Mouse (Mus musculus): ENCODE results near the gene Kcnv2. TPM values are rescaled to one million over a fixed set of nuclear protein-coding genes. Genes with fewer than 3 reads are reported as not detected.

Gene Kcnv2
- polyA plus RNA-seq, 1 experiment from 2014 or later = not detected

GRCm38 (mm10) chr19:27363891-27364290 is 41.5 kb downstream of the Kcnv2 start:
- ATAC-seq = no peak
- ChIA-PET CTCF (no interaction called here), POLR2A (interaction anchor here (0.5 kb wide), 1 partner anchor 14 kb away, joined by 3 read pairs; no protein-coding TSS in a partner anchor)
- H3K27me3 ChIP-seq = peaks cover 7% of the 10 kb centered on the region
- TF ChIP-seq CTCF (IDR thresholded peaks at IDR 0.05) = no peak
- in situ Hi-C loops (cut with MboI; ENCODE audit: low pct_unique_long_range_greater_than_20kb) = no loop called here
- DNase-seq (ENCODE audit: low read depth, low spot score) = no peak

DNA sequence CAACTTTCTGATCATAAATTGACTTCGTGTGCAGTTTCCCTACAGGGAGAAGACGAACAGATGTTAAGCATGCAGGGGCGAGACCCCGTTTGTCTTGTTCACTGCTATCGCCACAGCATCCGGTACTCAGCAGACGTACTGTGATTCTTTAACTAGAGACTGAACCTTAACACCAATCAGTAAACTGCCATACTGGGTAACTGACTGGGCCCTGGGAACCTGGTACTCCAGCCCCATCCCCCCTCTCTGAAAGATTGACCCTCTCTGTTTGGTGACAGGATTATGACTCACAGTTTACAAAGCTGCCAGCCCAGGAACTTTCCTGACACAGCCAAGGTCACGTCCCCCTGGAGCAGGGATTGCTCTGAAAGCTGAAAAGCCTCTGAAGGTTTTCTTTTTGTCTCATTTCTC is 42.1 kb downstream of the Kcnv2 start:
- no peak for TF ChIP-seq CTCF (IDR thresholded peaks at IDR 0.05)
- H3K27me3 ChIP-seq = peaks cover 3% of the 10 kb centered on the region
- ATAC-seq = no peak
- POLR2A ChIA-PET = interaction anchor here (0.5 to 0.7 kb wide), 2 partner anchors 13 to 139 kb away, joined by 3 to 5 read pairs; no protein-coding TSS in a partner anchor
- CTCF ChIA-PET = no interaction called here
- no peak for DNase-seq (ENCODE audit: low read depth, low spot score)
- in situ Hi-C loops (cut with MboI; ENCODE audit: low pct_unique_long_range_greater_than_20kb) = no loop called here

DNA sequence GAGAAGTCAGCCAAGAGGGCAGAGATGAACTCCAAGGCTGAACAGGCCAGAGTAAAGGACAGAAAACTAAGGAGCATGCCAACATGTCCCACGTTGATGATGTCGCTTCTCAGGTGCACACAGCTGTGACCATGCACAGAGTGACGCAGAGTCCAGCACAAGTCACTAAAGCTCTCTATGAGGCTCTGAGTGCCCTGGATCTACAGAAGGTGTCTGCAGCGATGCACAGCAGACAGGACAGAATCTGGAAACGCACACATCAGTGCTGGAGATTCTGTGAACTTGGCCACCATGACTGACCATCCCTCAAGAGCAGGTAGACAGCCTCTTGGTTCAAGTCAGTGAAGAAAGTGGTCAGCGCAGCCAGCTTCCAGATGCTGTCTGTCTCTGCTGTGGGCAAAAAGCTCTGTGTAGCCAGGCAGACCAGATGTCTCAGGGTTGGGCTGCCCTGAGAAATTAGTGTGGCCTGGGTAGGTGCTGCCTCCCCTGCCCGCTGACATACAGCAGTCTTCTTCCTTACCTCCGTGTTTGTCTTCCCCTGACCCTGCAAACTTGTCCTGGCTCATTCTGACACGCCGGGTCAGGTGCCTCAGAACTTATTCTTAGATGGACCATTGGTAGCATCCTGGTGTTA is 43.8 kb downstream of the Kcnv2 start:
- POLR2A ChIA-PET = interaction anchor here (0.6 kb wide), 1 partner anchor 318 kb away, joined by 3 read pairs; no protein-coding TSS in a partner anchor
- no peak for DNase-seq (ENCODE audit: low read depth, low spot score)
- ATAC-seq = no peak
- H3K27me3 ChIP-seq = no peaks in the 10 kb centered on the region
- CTCF ChIA-PET = interaction anchor here (1.0 kb wide), 1 partner anchor 9 kb away, joined by 3 read pairs; no protein-coding TSS in a partner anchor
- in situ Hi-C loops (cut with MboI; ENCODE audit: low pct_unique_long_range_greater_than_20kb) = no loop called here
- TF ChIP-seq CTCF (IDR thresholded peaks at IDR 0.05) = no peak

DNA sequence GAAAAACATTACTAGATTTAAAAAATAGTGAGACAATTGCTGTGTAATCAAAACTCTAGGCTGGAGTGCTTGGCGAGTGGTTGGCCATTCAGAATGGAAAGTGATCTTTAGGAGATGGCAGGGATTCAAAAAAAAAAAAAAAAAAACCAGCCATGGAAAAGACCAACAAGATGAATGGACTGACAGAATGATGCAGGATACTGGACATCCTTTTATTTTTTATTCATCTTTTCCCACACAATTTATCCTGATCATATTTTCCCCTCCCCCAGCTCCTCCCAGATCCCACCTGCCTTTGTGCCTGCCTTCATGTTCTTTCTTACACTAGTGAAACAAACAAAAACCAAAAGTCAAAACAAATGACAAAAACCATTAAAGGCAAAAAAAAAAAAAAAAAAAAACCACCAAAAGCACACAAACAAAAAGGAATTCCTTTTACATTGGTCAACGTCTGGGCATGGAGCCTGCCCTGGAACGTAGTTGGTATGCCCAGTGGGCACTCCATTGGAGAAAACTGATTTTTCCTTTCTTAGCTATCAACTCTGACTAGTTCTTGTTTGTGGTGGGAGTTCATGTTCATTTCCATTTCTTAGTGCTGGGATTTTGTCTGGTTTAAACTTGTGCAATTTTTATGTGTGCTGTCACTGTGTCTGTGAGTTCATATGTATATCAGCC is 47.2 kb downstream of the Kcnv2 start:
- POLR2A ChIA-PET = interaction anchor here (0.7 kb wide), 3 partner anchors 88 to 121 kb away, joined by 6 to 8 read pairs (median 6); no protein-coding TSS in a partner anchor
- no peak for TF ChIP-seq CTCF (IDR thresholded peaks at IDR 0.05)
- CTCF ChIA-PET = interaction anchor here (0.7 kb wide), 1 partner anchor 352 kb away, joined by 3 read pairs; no protein-coding TSS in a partner anchor
- no peaks in the 10 kb centered on the region for H3K27me3 ChIP-seq
- DNase-seq (ENCODE audit: low read depth, low spot score) = no peak
- ATAC-seq = no peak
- in situ Hi-C loops (cut with MboI; ENCODE audit: low pct_unique_long_range_greater_than_20kb) = no loop called here

GRCm38 (mm10) chr19:27370174-27370573 is 47.8 kb downstream of the Kcnv2 start:
- H3K27me3 ChIP-seq = no peaks in the 10 kb centered on the region
- TF ChIP-seq CTCF (IDR thresholded peaks at IDR 0.05) = no peak
- POLR2A ChIA-PET = interaction anchor here (0.7 kb wide), 1 partner anchor 96 kb away, joined by 8 read pairs; no protein-coding TSS in a partner anchor
- DNase-seq (ENCODE audit: low read depth, low spot score) (no peak), ATAC-seq (no peak)
- CTCF ChIA-PET = no interaction called here
- in situ Hi-C loops (cut with MboI; ENCODE audit: low pct_unique_long_range_greater_than_20kb) = no loop called here

DNA sequence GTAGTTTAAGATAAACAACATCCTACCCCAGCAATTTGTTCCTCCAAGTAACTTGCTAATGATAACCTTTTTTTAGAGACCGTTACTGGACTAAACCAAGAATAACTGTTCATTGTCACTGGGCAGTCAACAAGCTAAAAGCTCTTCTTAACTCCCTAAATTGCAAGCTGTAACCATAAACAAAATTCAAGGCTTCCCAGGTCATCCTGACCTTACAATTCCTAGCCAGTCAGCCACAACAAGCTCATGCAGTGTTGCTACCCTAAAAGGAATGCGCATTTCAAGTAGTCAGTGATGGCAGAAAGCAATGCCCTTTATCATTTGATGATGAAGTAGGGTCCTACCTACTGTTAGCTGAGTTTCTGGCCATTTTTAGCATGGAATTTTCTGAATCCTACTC is 48.4 kb downstream of the Kcnv2 start:
- no peak for TF ChIP-seq CTCF (IDR thresholded peaks at IDR 0.05)
- DNase-seq (ENCODE audit: low read depth, low spot score) = no peak
- ATAC-seq = no peak
- no peaks in the 10 kb centered on the region for H3K27me3 ChIP-seq
- CTCF ChIA-PET = interaction anchor here (1.2 kb wide), 1 partner anchor 11 kb away, joined by 3 read pairs; no protein-coding TSS in a partner anchor
- in situ Hi-C loops (cut with MboI; ENCODE audit: low pct_unique_long_range_greater_than_20kb) = no loop called here
- POLR2A ChIA-PET = no interaction called here

DNA sequence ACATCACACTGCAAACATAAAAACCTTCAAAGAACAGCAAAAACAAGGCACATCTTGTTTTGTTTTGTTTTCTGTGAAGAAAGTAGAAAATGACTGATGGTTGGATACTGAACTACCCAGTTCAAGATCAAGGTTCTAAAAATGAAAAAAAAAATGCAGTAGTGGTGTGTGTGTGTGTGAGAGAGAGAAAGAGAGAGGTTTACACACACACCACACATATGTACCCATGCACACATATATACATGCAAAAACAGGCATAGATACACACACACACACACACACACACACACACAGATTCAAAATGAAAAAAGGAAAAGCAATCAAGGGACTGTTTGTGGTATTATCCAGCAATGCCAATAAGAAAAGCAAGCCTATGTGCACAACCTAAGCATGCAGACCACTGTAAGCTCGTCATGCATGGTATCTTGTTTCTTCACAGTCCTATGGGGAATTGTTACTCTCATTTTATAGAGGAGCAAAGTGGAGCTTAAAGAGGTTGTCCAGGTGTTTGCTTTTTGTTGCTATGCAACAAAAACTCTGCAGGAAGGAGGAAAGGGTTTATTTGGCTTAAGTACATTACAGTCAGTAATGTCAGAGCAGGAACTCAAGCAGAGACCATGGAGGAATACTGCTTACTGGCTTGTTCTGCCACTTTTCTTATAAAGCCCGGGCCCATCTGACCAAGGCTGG is 57.5 kb downstream of the Kcnv2 start:
- CTCF ChIA-PET = interaction anchor here (1.0 to 1.6 kb wide), 2 partner anchors 8 to 161 kb away, joined by 3 read pairs; no protein-coding TSS in a partner anchor
- no peak for TF ChIP-seq CTCF (IDR thresholded peaks at IDR 0.05)
- no peaks in the 10 kb centered on the region for H3K27me3 ChIP-seq
- in situ Hi-C loops (cut with MboI; ENCODE audit: low pct_unique_long_range_greater_than_20kb) = loop anchor here (5.0 kb wide), 1 partner anchor 88 kb away; no protein-coding TSS in a partner anchor
- POLR2A ChIA-PET = no interaction called here
- no peak for ATAC-seq
- DNase-seq (ENCODE audit: low read depth, low spot score) = no peak

- in situ Hi-C loops (cut with MboI; ENCODE audit: low pct_unique_long_range_greater_than_20kb) = no loop called here
- POLR2A ChIA-PET = no interaction called here
- DNase-seq (ENCODE audit: low read depth, low spot score) (no peak), ATAC-seq (no peak)
- CTCF ChIA-PET = no interaction called here
- no peaks in the 10 kb centered on the region for H3K27me3 ChIP-seq
- no peak for TF ChIP-seq CTCF (IDR thresholded peaks at IDR 0.05)
Observed at GRCm38 (mm10) chr19:27382131-27382530, 59.7 kb downstream of the Kcnv2 start.

GRCm38 (mm10) chr19:27383266-27383665 is 60.9 kb downstream of the Kcnv2 start:
- TF ChIP-seq CTCF (IDR thresholded peaks at IDR 0.05) = no peak
- DNase-seq (ENCODE audit: low read depth, low spot score) = no peak
- ChIA-PET CTCF (no interaction called here), POLR2A (no interaction called here)
- no peaks in the 10 kb centered on the region for H3K27me3 ChIP-seq
- in situ Hi-C loops (cut with MboI; ENCODE audit: low pct_unique_long_range_greater_than_20kb) = no loop called here
- no peak for ATAC-seq

DNA sequence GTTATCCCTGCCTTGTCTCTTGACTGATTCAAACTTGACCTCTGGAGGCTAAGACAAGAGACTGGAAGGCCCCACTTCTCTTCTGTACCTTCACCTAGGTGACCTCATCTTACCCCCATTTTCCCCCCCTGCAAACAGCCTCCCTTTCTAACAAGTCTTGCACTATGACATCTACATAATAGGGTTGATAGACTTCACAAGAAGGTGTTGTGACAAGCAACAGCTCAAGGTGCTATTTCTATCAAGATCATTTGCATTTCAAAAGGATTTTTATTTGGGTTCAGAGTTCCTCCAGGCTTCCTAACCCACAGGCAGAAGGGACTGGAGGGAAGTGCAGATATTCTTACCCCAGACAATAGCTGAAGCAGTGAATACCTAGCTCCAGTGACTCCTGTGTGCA is 62.9 kb downstream of the Kcnv2 start:
- CTCF ChIA-PET = interaction anchor here (1.1 kb wide), 1 partner anchor 9 kb away, joined by 3 read pairs; no protein-coding TSS in a partner anchor
- no peaks in the 10 kb centered on the region for H3K27me3 ChIP-seq
- ATAC-seq (no peak), DNase-seq (ENCODE audit: low read depth, low spot score) (no peak)
- POLR2A ChIA-PET = interaction anchor here (1.9 kb wide), 1 partner anchor 10 kb away, joined by 5 read pairs; no protein-coding TSS in a partner anchor
- in situ Hi-C loops (cut with MboI; ENCODE audit: low pct_unique_long_range_greater_than_20kb) = no loop called here
- TF ChIP-seq CTCF (IDR thresholded peaks at IDR 0.05) = no peak

Other genes with a start within 250 kb of the Kcnv2 start
- 126 TPM for gene Vldlr, start 106.1 kb upstream of the Kcnv2 start, polyA plus RNA-seq (2021)
- gene Pum3, start 107.2 kb downstream of the Kcnv2 start, polyA plus RNA-seq (2021) = 65.5 TPM